Mouse (Mus musculus) natural killer cell, adult 2 months (primary cell): ENCODE measurements around the gene Lrrc7.

ENCODE experiments used
- DNase-seq, 2 experiments: peaks; one replicate each; pipeline ENCODE4 v3.0.0; 2022; ENCODE audit warnings: low spot score in 2 of 2

Gene Lrrc7

GRCm38 (mm10) chr3:158561987-158562360 is at the start of gene Lrrc7:
Gene Lrrc7 (minus strand): TSS chr3:158562221.
- no peak for DNase-seq

- no peak for DNase-seq
Measured at GRCm38 (mm10) chr3:158607065-158607464, 45.0 kb upstream of the Lrrc7 start.

GRCm38 (mm10) chr3:158605274-158605673 is 43.3 kb upstream of the Lrrc7 start:
- DNase-seq: no peak

GRCm38 (mm10) chr3:158561256-158561986 is 600 bp downstream of the Lrrc7 start:
- no peak for DNase-seq

- no peak for DNase-seq
Measured at GRCm38 (mm10) chr3:158560891-158561255, 1.1 kb downstream of the Lrrc7 start.

- no peak for DNase-seq
Measured at GRCm38 (mm10) chr3:158559691-158560650, 2.0 kb downstream of the Lrrc7 start.

- DNase-seq: no peak
Measured at GRCm38 (mm10) chr3:158559131-158559658, 2.8 kb downstream of the Lrrc7 start.

GRCm38 (mm10) chr3:158558631-158559030 is 3.4 kb downstream of the Lrrc7 start:
- no peak for DNase-seq

- DNase-seq: no peak
Measured at GRCm38 (mm10) chr3:158554280-158554679, 7.7 kb downstream of the Lrrc7 start.

GRCm38 (mm10) chr3:158552105-158552504 is 9.9 kb downstream of the Lrrc7 start:
- DNase-seq: no peak

GRCm38 (mm10) chr3:158543481-158543880 is 18.5 kb downstream of the Lrrc7 start:
- no peak for DNase-seq

GRCm38 (mm10) chr3:158532859-158533258 is 29.2 kb downstream of the Lrrc7 start:
- DNase-seq: no peak

- no peak for DNase-seq
Measured at GRCm38 (mm10) chr3:158528471-158528870, 33.5 kb downstream of the Lrrc7 start.

GRCm38 (mm10) chr3:158493730-158494129 is 68.3 kb downstream of the Lrrc7 start:
- no peak for DNase-seq

GRCm38 (mm10) chr3:158479677-158480076 is 82.3 kb downstream of the Lrrc7 start:
- DNase-seq: no peak

- DNase-seq: no peak
Measured at GRCm38 (mm10) chr3:158400600-158400999, 161.4 kb downstream of the Lrrc7 start.

GRCm38 (mm10) chr3:158391534-158391933 is 170.5 kb downstream of the Lrrc7 start:
- no peak for DNase-seq

- DNase-seq: no peak
Measured at GRCm38 (mm10) chr3:158388076-158388454, 174.0 kb downstream of the Lrrc7 start.

- DNase-seq: no peak
Measured at GRCm38 (mm10) chr3:158387413-158388075, 174.5 kb downstream of the Lrrc7 start.

- no peak for DNase-seq
Measured at GRCm38 (mm10) chr3:158386848-158387247, 175.2 kb downstream of the Lrrc7 start.

GRCm38 (mm10) chr3:158375885-158376284 is 186.1 kb downstream of the Lrrc7 start:
- DNase-seq: no peak

- DNase-seq: no peak
Measured at GRCm38 (mm10) chr3:158369169-158369568, 192.9 kb downstream of the Lrrc7 start.
